Mouse (Mus musculus) A20 (cell line): ENCODE measurements around the gene Olfr173.

Experiments
- DNase-seq: peaks from one replicate; pipeline ENCODE4 v3.0.0-alpha.2; 2011; ENCODE audit warnings: low read depth, low spot score

Gene Olfr173

GRCm38 (mm10) chr16:58800168-58800567 lies at the start of gene Olfr173:
Gene Olfr173, minus strand, starts transcription at chr16:58800268.
- DNase-seq = no peak

- no peak for DNase-seq
These were observed 26.8 kb upstream of the Olfr173 start, which contains the start of gene Olfr175-ps1 for GRCm38 (mm10) chr16:58826732-58827319. Gene Olfr175-ps1, minus strand, starts transcription at chr16:58826782.

- DNase-seq = no peak
These were observed 37.0 kb downstream of the Olfr173 start, which contains the start of gene Olfr172 for GRCm38 (mm10) chr16:58763076-58763475. Gene Olfr172, minus strand, starts transcription at chr16:58763176.

- DNase-seq = no peak
These were observed 43.9 kb downstream of the Olfr173 start for GRCm38 (mm10) chr16:58756191-58756590.

GRCm38 (mm10) chr16:58751314-58751713 lies 48.8 kb downstream of the Olfr173 start:
- peak; percentile 46 for DNase-seq

- DNase-seq = no peak
These were observed 53.4 kb downstream of the Olfr173 start for GRCm38 (mm10) chr16:58746715-58747114.
